Mouse (Mus musculus): Measurements from ENCODE around the gene Krtap5-4. TPM values are rescaled to one million over a fixed set of nuclear protein-coding genes. Genes with fewer than 3 reads are reported as not detected.

Gene Krtap5-4
- total and polyA plus RNA-seq, 2 experiments from 2014 or later: not detected

DNA sequence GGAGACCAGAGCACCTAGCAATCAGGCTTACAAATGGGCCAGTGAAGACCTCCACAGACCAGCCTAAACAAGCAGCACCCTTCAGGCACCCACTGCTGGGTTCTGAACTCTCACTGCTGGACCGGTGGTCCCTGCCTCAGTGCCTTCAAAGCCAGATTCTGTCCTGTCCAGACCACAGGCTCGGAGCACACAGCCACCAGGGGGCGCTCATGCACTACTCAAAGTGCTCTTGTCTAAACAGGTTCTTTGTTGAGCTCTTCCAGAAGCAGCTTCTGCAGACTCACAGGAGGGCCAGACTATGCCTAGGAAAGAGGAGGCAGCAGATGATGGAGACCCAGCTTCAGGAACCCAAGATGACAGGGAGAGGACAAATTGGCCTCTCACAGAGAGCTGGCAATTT lies 30.9 kb downstream of the Krtap5-4 start:
- WGBS: 0% methylated on average over 3 of the region's 3 CpGs
- Histone ChIP-seq H3K27me3 (ENCODE audit: insufficient read depth, low read length) (no peaks in the 10 kb centered on the region), H3K27ac (ENCODE audit: low read depth, low read length) (no peak overlapping the region), H3K4me2 (ENCODE audit: low read depth, low read length, poor library complexity, severe bottlenecking) (no peak overlapping the region), H3K9me3 (ENCODE audit: low read length) (no peaks in the 10 kb centered on the region), H3K36me3 (ENCODE audit: insufficient read depth, low read length) (no peaks in the 10 kb centered on the region), H3K4me1 (ENCODE audit: insufficient read depth, low read length) (no peaks in the 10 kb centered on the region), H3K9ac (replicated peaks; ENCODE audit: low read length, poor library complexity, severe bottlenecking) (no peak overlapping the region), H3K4me3 (ENCODE audit: low read depth, low read length) (no peak overlapping the region)
- peak; percentile 70; the same call in 1 of the 2 replicates for ATAC-seq (ENCODE audit: low FRiP score)
- peak; percentile 96 for DNase-seq (ENCODE audit: low spot score)
- TF ChIP-seq CTCF (IDR thresholded peaks at IDR 0.05): peak; percentile 95

DNA sequence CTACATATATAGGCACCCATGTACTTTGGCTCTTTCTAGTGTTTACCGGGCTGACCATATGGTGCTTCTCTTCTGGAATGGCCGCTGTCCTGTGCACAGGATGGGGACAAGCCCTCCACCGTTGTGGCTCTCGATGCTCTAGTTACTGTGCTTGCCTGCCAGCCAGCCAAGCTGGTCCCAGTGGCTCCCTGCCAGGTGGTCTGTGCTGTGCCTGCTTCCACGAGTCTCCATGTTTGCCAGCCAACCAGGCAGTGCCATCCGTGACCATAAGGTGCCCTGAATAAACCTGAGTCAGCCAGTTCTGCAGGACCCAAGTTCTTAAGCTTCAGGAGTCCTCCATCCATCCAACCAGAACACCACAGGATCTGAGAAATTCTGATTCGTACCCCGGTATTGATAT lies 31.8 kb downstream of the Krtap5-4 start:
- no peak overlapping the region for H3K27ac ChIP-seq (ENCODE audit: low read depth, low read length)
- DNase-seq (ENCODE audit: low spot score) (peak; percentile 48), ATAC-seq (ENCODE audit: low FRiP score) (no peak)
- H3K9me3 ChIP-seq (ENCODE audit: low read length): no peaks in the 10 kb centered on the region
- no peaks in the 10 kb centered on the region for H3K27me3 ChIP-seq (ENCODE audit: insufficient read depth, low read length)
- no peak overlapping the region for H3K4me3 ChIP-seq (ENCODE audit: low read depth, low read length)
- no peaks in the 10 kb centered on the region for H3K36me3 ChIP-seq (ENCODE audit: insufficient read depth, low read length)
- WGBS: 80% methylated on average over 8 of the region's 8 CpGs
- no peak overlapping the region for H3K4me2 ChIP-seq (ENCODE audit: low read depth, low read length, poor library complexity, severe bottlenecking)
- H3K9ac ChIP-seq (replicated peaks; ENCODE audit: low read length, poor library complexity, severe bottlenecking): no peak overlapping the region
- H3K4me1 ChIP-seq (ENCODE audit: insufficient read depth, low read length): no peaks in the 10 kb centered on the region
- no peak for TF ChIP-seq CTCF (IDR thresholded peaks at IDR 0.05)

DNA sequence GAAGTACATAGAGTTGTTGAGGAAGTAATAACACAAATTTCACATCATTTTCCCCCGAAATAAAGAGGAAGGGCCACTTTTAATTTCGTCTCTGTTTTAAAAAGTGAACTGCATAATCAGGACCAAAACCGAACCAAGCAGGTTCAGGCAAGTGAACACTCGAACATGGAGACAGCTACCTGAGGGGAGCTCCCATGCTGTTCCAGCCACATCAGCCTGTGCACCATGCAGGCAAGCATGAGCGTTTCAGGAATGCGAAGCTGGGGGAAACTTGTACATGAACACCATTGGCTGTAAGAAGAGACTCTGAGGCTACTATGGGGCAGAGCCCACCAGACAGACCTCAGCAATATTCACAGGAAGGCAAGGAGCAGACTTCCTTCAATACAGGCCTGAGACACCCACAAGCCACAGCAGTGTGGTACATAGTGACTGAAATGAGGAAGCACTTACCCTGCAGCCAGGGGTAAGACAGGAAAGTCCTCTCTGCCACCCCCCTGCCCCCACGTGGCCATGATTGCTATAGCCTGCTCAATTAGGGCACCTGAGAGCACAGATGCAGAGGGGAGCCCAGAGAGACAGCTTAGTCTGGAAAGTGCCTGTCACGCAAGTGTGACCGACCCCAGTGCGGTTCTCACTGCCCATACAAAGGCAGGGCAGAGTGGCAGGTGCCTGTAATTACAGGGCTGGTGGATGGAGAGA lies 37.1 kb downstream of the Krtap5-4 start:
- WGBS: 63% methylated on average over 10 of the region's 10 CpGs
- TF ChIP-seq CTCF (IDR thresholded peaks at IDR 0.05): no peak

DNA sequence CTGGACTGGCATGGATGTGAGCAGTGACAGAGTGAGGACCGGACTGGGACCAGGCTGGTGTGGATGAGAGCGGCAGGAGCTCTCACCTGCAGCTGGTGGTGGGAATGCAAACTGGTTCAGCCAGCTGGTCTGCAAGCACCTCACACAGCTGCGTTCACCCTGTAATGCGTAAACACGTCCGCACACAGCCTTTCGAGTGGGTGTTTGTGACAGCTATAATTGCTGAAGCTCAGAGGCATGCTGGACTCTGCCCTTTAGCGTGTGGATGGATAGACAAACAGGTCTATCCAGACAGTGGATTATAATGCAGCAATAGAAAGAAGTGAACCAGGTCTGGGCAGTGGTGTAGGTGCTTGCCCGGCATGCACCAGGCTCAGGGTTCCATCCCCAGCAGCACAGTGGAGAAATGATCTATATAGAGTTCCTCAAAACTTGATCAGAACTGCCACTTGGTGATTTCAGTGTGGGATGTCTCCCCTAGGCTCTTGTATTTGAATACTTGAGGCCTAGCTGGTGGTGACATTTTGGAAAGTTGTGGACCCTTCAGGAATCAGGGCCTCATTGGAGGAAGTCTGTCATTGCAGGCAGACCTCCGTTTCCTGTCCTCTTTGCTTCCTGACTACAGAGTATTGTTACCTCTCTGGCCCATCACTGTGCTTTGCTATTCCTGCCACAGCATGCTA lies 38.4 kb downstream of the Krtap5-4 start:
- TF ChIP-seq CTCF (IDR thresholded peaks at IDR 0.05): no peak
- WGBS: 83% methylated on average over 10 of the region's 10 CpGs

More for the DNA sequence above, 37.1 kb downstream of the Krtap5-4 start:
- H3K27me3 ChIP-seq (ENCODE audit: insufficient read depth, low read length): no peaks in the 10 kb centered on the region
- no peak overlapping the region for H3K4me2 ChIP-seq (ENCODE audit: low read depth, low read length, poor library complexity, severe bottlenecking)
- ATAC-seq (ENCODE audit: low FRiP score): no peak
- no peaks in the 10 kb centered on the region for H3K36me3 ChIP-seq (ENCODE audit: insufficient read depth, low read length)
- H3K9me3 ChIP-seq (ENCODE audit: low read length): no peaks in the 10 kb centered on the region
- H3K4me3 ChIP-seq (ENCODE audit: low read depth, low read length): no peak overlapping the region
- H3K27ac ChIP-seq (ENCODE audit: low read depth, low read length): no peak overlapping the region
- no peaks in the 10 kb centered on the region for H3K4me1 ChIP-seq (ENCODE audit: insufficient read depth, low read length)
- no peak overlapping the region for H3K9ac ChIP-seq (replicated peaks; ENCODE audit: low read length, poor library complexity, severe bottlenecking)
- DNase-seq (ENCODE audit: low spot score): no peak

DNA sequence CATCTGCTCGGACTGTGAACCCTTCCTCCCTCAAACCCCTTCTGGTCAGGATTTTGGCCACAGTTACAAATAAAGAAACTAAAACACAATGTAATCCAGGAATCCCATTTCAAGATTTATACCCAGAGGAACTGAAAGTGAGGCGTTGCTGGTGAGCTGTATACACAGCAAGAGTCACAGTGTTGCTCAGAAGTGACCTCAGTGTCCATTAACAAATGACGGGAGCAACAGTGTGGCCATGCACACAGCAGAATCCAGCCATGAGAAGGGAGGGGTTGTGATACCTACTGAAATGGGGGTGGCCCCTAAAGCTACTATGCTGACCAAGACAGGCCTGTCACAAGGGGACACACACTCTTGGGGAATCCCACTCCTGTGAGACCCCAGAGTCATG lies 38.9 kb downstream of the Krtap5-4 start:
- H3K27ac ChIP-seq (ENCODE audit: low read depth, low read length): no peak overlapping the region
- no peak for DNase-seq (ENCODE audit: low spot score)
- no peaks in the 10 kb centered on the region for H3K36me3 ChIP-seq (ENCODE audit: insufficient read depth, low read length)
- no peaks in the 10 kb centered on the region for H3K9me3 ChIP-seq (ENCODE audit: low read length)
- H3K4me3 ChIP-seq (ENCODE audit: low read depth, low read length): no peak overlapping the region
- H3K9ac ChIP-seq (replicated peaks; ENCODE audit: low read length, poor library complexity, severe bottlenecking): no peak overlapping the region
- no peak for ATAC-seq (ENCODE audit: low FRiP score)
- H3K4me1 ChIP-seq (ENCODE audit: insufficient read depth, low read length): no peaks in the 10 kb centered on the region
- no peak for TF ChIP-seq CTCF (IDR thresholded peaks at IDR 0.05)
- H3K27me3 ChIP-seq (ENCODE audit: insufficient read depth, low read length): no peaks in the 10 kb centered on the region
- WGBS: 77% methylated on average over 3 of the region's 3 CpGs
- H3K4me2 ChIP-seq (ENCODE audit: low read depth, low read length, poor library complexity, severe bottlenecking): no peak overlapping the region

More for the DNA sequence above, 38.4 kb downstream of the Krtap5-4 start:
- Histone ChIP-seq H3K9ac (replicated peaks; ENCODE audit: low read length, poor library complexity, severe bottlenecking) (no peak overlapping the region), H3K27me3 (ENCODE audit: insufficient read depth, low read length) (no peaks in the 10 kb centered on the region), H3K4me1 (ENCODE audit: insufficient read depth, low read length) (no peaks in the 10 kb centered on the region), H3K4me2 (ENCODE audit: low read depth, low read length, poor library complexity, severe bottlenecking) (no peak overlapping the region), H3K27ac (ENCODE audit: low read depth, low read length) (no peak overlapping the region), H3K9me3 (ENCODE audit: low read length) (no peaks in the 10 kb centered on the region), H3K36me3 (ENCODE audit: insufficient read depth, low read length) (no peaks in the 10 kb centered on the region), H3K4me3 (ENCODE audit: low read depth, low read length) (no peak overlapping the region)
- ATAC-seq (ENCODE audit: low FRiP score) (no peak), DNase-seq (ENCODE audit: low spot score) (no peak)

DNA sequence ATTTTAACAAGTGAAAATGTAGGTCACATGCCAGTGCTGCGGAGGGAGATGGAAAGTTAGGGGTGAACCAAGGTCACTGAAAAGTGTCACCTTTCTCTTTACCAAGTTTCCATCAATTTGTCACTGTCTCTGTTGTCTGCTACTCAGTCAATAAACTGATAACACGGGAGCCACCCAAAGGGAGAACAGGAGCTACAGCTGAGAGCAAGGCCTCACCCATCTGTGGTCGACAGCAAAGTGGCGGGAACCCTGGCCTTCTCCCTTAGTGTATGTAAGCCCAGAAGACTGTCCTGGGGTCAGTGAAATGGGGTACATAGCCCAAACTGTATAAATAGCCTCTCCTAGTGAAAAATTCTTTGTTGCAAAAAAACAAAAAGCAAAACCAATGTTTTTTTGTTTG lies 44.2 kb downstream of the Krtap5-4 start:
- DNase-seq (ENCODE audit: low spot score) (no peak), ATAC-seq (ENCODE audit: low FRiP score) (no peak)
- no peak overlapping the region for H3K4me3 ChIP-seq (ENCODE audit: low read depth, low read length)
- no peaks in the 10 kb centered on the region for H3K9me3 ChIP-seq (ENCODE audit: low read length)
- no peaks in the 10 kb centered on the region for H3K27me3 ChIP-seq (ENCODE audit: insufficient read depth, low read length)
- H3K4me2 ChIP-seq (ENCODE audit: low read depth, low read length, poor library complexity, severe bottlenecking): no peak overlapping the region
- WGBS: 84% methylated on average over 4 of the region's 4 CpGs
- no peaks in the 10 kb centered on the region for H3K36me3 ChIP-seq (ENCODE audit: insufficient read depth, low read length)
- H3K4me1 ChIP-seq (ENCODE audit: insufficient read depth, low read length): no peaks in the 10 kb centered on the region
- no peak overlapping the region for H3K27ac ChIP-seq (ENCODE audit: low read depth, low read length)
- no peak overlapping the region for H3K9ac ChIP-seq (replicated peaks; ENCODE audit: low read length, poor library complexity, severe bottlenecking)
- no peak for TF ChIP-seq CTCF (IDR thresholded peaks at IDR 0.05)

Measured in midbrain, postnatal 0 days (tissue).